Mouse (Mus musculus) heart, embryonic 14.5 days (tissue): ENCODE results near the gene Dqx1. TPM values are rescaled to one million over a fixed set of nuclear protein-coding genes. Genes with fewer than 3 reads are reported as not detected.

ENCODE experiments used
- ATAC-seq: fragments of 200-750 bp; cut with Nextera tagmentation; 2 replicates; pipeline ENCODE4 v1.8.0; 2017; ENCODE audit warnings: low read depth, moderate TSS enrichment; ENCODE audit not compliant: insufficient number of reproducible peaks, insufficient read depth, low FRiP score
- H3K27ac ChIP-seq, 2 experiments: fragments of 200-500 bp in 1 of 2; fragments of 300-500 bp in 1 of 2; sonication (generic) in 1 of 2; replicated peaks in 1 of 2; 2 replicates each; pipeline ENCODE4 v1.5.1; 2012 to 2014; ENCODE audit warnings: low read depth in 2 of 2, low read length in 2 of 2, control low read depth in 1 of 2, mild to moderate bottlenecking in 1 of 2, mixed read lengths in 1 of 2; ENCODE audit not compliant: control insufficient read depth in 1 of 2, insufficient read depth in 1 of 2
- H3K27me3 ChIP-seq: fragments of 300-500 bp; sonication (generic); 2 replicates; pipeline ENCODE4 v1.6.1; 2014; ENCODE audit warnings: mild to moderate bottlenecking, low read length, control low read depth; ENCODE audit not compliant: control insufficient read depth, insufficient read depth
- H3K36me3 ChIP-seq: fragments of 300-500 bp; sonication (generic); 2 replicates; pipeline ENCODE4 v1.6.1; 2014; ENCODE audit warnings: mild to moderate bottlenecking, control low read depth, low read length, mixed read lengths; ENCODE audit not compliant: control insufficient read depth, insufficient read depth
- H3K4me1 ChIP-seq, 2 experiments: fragments of 200-500 bp in 1 of 2; fragments of 300-500 bp in 1 of 2; sonication (generic) in 1 of 2; 2 replicates each; pipeline ENCODE4 v1.6.1; 2012 to 2014; ENCODE audit warnings: low read length in 2 of 2, control low read depth in 1 of 2, mixed read lengths in 1 of 2; ENCODE audit not compliant: control insufficient read depth in 2 of 2, insufficient read depth in 2 of 2
- H3K4me2 ChIP-seq: fragments of 300-500 bp; sonication (generic); 2 replicates; pipeline ENCODE4 v1.6.1; 2014; ENCODE audit warnings: mild to moderate bottlenecking, low read length
- H3K4me3 ChIP-seq, 2 experiments: fragments of 200-500 bp in 1 of 2; fragments of 300-500 bp in 1 of 2; sonication (generic) in 1 of 2; 2 replicates each; pipeline ENCODE4 v1.5.1; 2012 to 2014; ENCODE audit warnings: low read length in 2 of 2, mild to moderate bottlenecking in 2 of 2, control low read depth in 1 of 2, low read depth in 1 of 2, moderate library complexity in 1 of 2; ENCODE audit not compliant: control insufficient read depth in 1 of 2, insufficient read depth in 1 of 2
- H3K9ac ChIP-seq: fragments of 300-500 bp; sonication (generic); 2 replicates; pipeline ENCODE4 v1.6.1; 2014; ENCODE audit warnings: mild to moderate bottlenecking, low read length
- H3K9me3 ChIP-seq: fragments of 300-500 bp; sonication (generic); 2 replicates; pipeline ENCODE4 v1.6.1; 2016; ENCODE audit warnings: low read length, control low read depth; ENCODE audit not compliant: control insufficient read depth
- WGBS: fragments of 180-500 bp; shearing (Covaris S2); extraction: QIAGEN DNeasy Blood & Tissue Kit; methylation state at CpG from one replicate; pipeline ENCODE4 v1.1.7; 2014; 5-methylcytosine and 5-hydroxymethylcytosine counted together
- polyA plus RNA-seq: library from polyadenylated mRNA; unstranded; fragments of >200 nt; fragmentation: Nextera tagmentation; extraction: Ambion mirVana; gene quantifications from 2 replicates; pipeline ENCODE4 v1.2.1, GENCODE M21; 2014

Dqx1 gene
- polyA plus RNA-seq, 1 experiment from 2014 or later, result 0.46 TPM

DNA sequence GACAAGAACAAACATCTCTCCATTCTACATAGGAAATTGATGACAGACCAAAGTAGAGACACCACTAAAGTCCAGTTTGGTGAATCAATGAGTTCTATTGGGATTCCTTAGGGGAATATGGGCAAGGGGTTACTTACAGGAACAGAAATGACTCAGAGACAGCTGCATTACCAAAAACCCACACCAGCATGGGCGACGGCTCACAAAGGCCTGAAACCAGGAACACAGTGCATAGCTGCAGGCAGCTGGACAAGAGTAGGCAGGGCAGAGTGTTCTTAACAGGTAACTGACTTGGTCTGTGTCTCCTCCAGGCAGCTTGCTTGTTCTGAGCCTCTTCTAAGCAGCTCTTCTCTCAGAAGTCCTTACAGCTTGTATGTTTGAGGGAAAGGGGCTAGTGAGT, 41.9 kb upstream of the Dqx1 start:
- H3K27ac ChIP-seq, result no peak overlapping the region
- H3K4me2 ChIP-seq, result no peak overlapping the region
- H3K4me1 ChIP-seq, result peaks cover 3 to 7% of the 10 kb centered on the region in 2 experiments; a peak in 3 of 4 replicates
- 84% methylated on average over 2 of the region's 2 CpGs for WGBS
- no peaks in the 10 kb centered on the region for H3K36me3 ChIP-seq
- no peak overlapping the region for H3K4me3 ChIP-seq
- no peak overlapping the region for H3K9ac ChIP-seq
- H3K27me3 ChIP-seq, result no peaks in the 10 kb centered on the region
- H3K9me3 ChIP-seq, result no peaks in the 10 kb centered on the region
- no peak for ATAC-seq

DNA sequence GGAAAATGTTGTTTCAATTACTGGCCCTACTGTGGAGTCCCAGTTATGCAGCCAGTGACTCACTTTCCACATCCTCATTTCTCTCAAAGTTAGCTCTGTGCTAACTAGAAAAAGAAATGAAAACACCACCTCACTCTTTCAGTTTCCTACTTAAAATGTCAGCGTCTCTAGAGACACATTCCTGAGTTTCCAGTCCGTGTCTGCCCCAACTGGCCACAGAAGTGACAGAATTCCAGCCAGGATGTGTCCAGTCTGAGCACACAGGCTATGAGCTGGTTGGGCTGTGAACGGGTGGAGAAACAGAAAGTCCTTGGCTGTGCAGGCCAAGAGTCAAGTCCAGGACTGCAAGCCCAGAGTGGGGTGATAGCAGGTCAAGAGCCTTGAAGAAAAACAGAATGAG, 40.5 kb upstream of the Dqx1 start:
- no peaks in the 10 kb centered on the region for H3K9me3 ChIP-seq
- WGBS, result 6% methylated on average over 3 of the region's 3 CpGs
- peaks cover 3 to 7% of the 10 kb centered on the region in 2 experiments; a peak in 3 of 4 replicates for H3K4me1 ChIP-seq
- H3K4me2 ChIP-seq, result no peak overlapping the region
- no peak overlapping the region for H3K9ac ChIP-seq
- H3K27ac ChIP-seq, result 0 out of 4 replicates have a peak overlapping the region, but pooled peaks have one; percentile 7 to 12
- no peak for ATAC-seq
- no peaks in the 10 kb centered on the region for H3K36me3 ChIP-seq
- H3K27me3 ChIP-seq, result no peaks in the 10 kb centered on the region
- H3K4me3 ChIP-seq, result no peak overlapping the region

DNA sequence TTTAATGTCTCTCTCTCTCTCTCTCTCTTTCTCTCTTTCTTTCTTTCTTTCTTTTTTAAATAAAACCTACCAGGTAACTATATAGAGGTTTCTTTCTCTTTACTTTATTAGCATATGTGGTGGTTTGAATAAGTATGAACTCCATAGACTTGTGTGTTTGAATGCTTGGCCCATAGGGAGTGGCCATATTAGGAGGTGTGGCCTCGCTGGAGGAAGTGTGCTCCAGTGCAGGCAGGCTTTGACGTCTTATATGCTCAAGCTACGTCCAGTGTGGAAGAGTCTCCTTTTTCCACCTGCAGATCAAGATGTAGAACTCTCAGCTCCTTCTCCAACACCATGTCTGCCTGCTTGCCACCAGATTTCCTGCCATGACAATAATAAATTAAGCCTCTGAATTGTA, 38.6 kb upstream of the Dqx1 start:
- H3K4me1 ChIP-seq, result peaks cover 3 to 7% of the 10 kb centered on the region in 2 experiments; a peak in 3 of 4 replicates
- H3K4me2 ChIP-seq, result no peak overlapping the region
- no peaks in the 10 kb centered on the region for H3K9me3 ChIP-seq
- no peak for ATAC-seq
- no peak overlapping the region for H3K9ac ChIP-seq
- H3K4me3 ChIP-seq, result no peak overlapping the region
- no peaks in the 10 kb centered on the region for H3K27me3 ChIP-seq
- no peak overlapping the region for H3K27ac ChIP-seq
- no peaks in the 10 kb centered on the region for H3K36me3 ChIP-seq
- WGBS, result 63% methylated on average over 3 of the region's 3 CpGs

DNA sequence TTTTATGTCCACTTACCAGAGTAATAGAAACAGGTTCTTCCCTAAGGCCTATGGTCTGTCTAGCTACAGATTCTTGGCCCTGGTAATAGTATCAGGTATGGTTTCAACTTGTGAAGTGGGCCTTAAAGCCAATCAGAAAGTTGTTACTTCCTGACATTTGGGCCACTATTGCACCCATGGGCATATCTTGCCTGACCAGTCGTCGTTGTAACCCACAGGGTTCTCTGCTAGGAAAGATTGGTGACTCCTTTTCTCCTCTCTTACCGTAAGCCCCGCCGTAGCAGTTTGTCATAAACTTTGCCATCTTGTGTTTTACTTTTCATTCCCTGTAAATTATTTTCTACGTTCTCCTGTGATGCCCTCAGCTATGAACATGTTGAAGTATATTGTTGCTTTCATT, 37.5 kb upstream of the Dqx1 start:
- Histone ChIP-seq H3K4me3 (no peak overlapping the region), H3K9me3 (no peaks in the 10 kb centered on the region), H3K9ac (no peak overlapping the region), H3K27ac (no peak overlapping the region), H3K27me3 (no peaks in the 10 kb centered on the region), H3K36me3 (no peaks in the 10 kb centered on the region), H3K4me1 (peaks cover 0 to 7% of the 10 kb centered on the region in 2 experiments; a peak in 1 of 4 replicates), H3K4me2 (no peak overlapping the region)
- WGBS, result 92% methylated on average over 6 of the region's 6 CpGs
- no peak for ATAC-seq

DNA sequence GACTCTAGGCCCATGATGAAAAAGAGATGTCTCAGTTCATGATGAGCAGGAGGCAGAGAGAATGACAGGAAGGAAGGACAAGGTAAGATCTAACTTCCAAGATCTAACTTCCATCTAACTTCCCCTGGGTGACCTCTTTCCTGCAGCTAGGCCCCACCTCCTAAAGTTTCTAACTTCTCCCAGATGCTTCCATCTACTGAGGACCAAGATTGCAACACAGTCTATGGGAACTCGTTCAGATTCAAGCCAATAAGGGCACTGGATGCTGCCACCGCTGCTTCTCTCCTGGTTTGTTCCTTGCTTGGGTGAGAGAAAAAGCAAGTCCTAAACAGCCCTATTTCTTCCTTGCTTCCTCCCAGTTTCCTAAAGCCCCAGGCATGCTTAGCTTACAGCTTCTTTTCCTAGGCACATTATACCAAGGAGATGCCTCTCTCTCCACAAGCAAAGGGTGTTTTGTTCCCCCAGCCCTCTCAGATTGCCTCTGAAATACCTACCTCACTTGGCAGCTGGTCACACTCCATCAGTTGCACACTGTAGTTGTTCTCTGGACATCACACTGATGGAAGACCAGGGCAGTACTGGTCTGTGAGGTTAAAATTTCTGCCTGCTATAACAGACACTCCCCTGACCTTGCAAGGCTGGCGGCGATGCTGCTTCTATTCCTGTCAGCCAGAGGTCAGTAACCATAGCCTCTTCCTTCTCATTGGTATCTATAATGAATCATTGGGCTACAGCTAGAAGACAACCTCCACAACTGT, 36.6 kb upstream of the Dqx1 start:
- Histone ChIP-seq H3K4me2 (no peak overlapping the region), H3K4me1 (peaks cover 0 to 7% of the 10 kb centered on the region in 2 experiments; a peak in 1 of 4 replicates), H3K27me3 (no peaks in the 10 kb centered on the region), H3K9ac (no peak overlapping the region), H3K4me3 (no peak overlapping the region), H3K36me3 (no peaks in the 10 kb centered on the region), H3K27ac (no peak overlapping the region), H3K9me3 (no peaks in the 10 kb centered on the region)
- WGBS, result 71% methylated on average over 4 of the region's 4 CpGs
- no peak for ATAC-seq

DNA sequence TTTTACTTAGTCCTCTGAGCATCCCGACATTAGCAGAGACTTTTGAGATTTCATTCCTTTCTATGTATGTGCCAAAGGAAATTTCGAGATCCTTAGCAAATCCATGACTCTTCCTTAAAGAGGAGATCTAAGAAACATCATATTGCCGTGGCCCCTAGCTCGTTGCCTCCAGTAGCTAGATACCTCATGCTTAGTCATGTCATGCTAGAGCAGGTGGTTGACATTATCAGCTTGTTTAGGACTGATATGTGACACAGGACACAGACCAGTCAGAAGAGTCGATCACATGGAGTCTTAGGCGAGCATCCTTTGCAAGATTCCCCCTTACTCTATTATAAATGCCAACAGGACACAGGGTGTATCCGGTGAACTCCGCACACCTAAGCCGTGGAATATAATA, 34.6 kb upstream of the Dqx1 start:
- WGBS, result 74% methylated on average over 9 of the region's 9 CpGs
- ATAC-seq, result no peak
- Histone ChIP-seq H3K4me1 (peaks cover 0 to 6% of the 10 kb centered on the region in 2 experiments; a peak in 1 of 4 replicates), H3K4me3 (no peak overlapping the region), H3K9me3 (no peaks in the 10 kb centered on the region), H3K4me2 (no peak overlapping the region), H3K9ac (no peak overlapping the region), H3K27ac (no peak overlapping the region), H3K27me3 (peaks cover 4% of the 10 kb centered on the region; the same call in 1 of the 2 replicates), H3K36me3 (no peaks in the 10 kb centered on the region)

- H3K4me1 ChIP-seq, result peaks cover 0 to 6% of the 10 kb centered on the region in 2 experiments; a peak in 1 of 4 replicates
- H3K27ac ChIP-seq, result no peak overlapping the region
- H3K9me3 ChIP-seq, result no peaks in the 10 kb centered on the region
- H3K27me3 ChIP-seq, result peaks cover 10% of the 10 kb centered on the region
- H3K4me3 ChIP-seq, result no peak overlapping the region
- H3K9ac ChIP-seq, result no peak overlapping the region
- WGBS, result 86% methylated on average over 2 of the region's 2 CpGs
- no peak for ATAC-seq
- no peaks in the 10 kb centered on the region for H3K36me3 ChIP-seq
- no peak overlapping the region for H3K4me2 ChIP-seq
Measured at GRCm38 (mm10) chr6:83023786-83024185, 33.9 kb upstream of the Dqx1 start.
